Mouse (Mus musculus) adrenal gland, postnatal 25 days (tissue): Measurements from ENCODE around the gene St6galnac4. TPM values are rescaled to one million over a fixed set of nuclear protein-coding genes. Genes with fewer than 3 reads are reported as not detected.
A peak's percentile ranks its signal among the peaks of the same experiment; 100 is the strongest.

Experiments
- DNase-seq: peaks from one replicate; pipeline ENCODE4 v3.0.0; 2021; ENCODE audit warnings: mixed read lengths
- total RNA-seq: library from RNA; stranded (reverse); gene quantifications from 2 replicates; pipeline ENCODE4 v1.2.3, GENCODE M21; 2021

The St6galnac4 gene
- total RNA-seq, 1 experiment from 2014 or later = 8.8 TPM

DNA sequence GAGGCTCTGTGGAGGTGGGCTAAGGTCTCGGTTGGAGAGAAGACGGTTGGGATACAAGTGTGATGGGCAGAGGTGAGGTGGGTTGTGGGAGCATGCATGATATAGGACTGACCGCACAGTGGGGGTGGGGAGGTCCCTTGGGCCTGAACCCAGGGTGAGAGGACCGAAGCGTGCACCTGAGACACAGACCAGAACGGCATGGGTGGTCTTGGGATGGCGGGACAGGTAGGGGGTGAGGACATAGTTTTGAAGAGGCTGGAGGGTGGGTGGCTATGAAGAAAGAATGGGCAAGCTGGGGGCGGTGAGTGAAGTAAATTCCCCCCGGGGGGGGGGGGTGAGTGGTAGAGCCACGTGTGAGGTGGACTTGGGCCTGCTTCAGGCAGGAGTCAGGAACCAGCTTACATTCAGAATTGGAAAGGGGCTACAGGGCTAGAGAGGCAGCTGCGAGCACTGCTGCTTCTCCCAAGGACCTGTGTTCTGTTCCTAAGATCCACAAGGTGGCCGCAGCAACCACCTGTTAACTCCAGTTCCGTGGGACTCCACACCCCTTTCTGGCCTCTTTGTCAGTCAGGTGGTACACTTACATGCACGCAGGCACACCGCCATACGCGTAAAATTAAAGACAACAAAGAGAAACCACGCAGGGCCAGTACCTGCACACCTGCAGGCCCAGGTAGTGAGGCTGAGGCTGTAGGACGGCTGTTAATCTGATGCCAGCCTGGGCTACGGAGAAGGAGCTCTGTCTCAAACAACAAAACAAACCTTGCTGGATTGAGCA is 40.6 kb downstream of the St6galnac4 start:
- no peak for DNase-seq

DNA sequence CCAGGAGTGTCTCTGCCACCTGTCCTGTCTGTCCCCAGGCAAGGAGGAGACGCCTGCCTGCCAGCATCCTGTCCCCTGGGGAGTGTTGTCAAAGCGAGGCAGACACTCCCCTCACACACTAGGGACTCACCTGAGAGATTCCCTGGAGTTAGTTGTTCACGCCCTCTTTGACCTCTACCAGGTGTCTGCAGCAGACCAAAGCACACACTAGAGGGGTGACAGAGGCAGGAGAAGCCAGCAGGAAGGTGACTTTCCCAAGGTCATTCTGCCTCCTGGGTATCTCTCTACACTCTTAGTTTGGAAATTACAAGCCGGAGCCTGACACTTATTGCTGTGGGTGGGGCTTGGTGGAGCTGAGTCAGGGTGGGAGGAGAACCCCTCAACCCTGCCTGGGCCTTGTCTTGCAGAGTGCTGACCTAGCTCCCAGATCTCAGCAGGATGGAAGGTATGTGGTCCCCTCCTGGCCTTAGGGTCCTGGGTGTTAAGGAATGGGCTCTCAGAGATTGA is 41.2 kb downstream of the St6galnac4 start:
- no peak for DNase-seq

DNA sequence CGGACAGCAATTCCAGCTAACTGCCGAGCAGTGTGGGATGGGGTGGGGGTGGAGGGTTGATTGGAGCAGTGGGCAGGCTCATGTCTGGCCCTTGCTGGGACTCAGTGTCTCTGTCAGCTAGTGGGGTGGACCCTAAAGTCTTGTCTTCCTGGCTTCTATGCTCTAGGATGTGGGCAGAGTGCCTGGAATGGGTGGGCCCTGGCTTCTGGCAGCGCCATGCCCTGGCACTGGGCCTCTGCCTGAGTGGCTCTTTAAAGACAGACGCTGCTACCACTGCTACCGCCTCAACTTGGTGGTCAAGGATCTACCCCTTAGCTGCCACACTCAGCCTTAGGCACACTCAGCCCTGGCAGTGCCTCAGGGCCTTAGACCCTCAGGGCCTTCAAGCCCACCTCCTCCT is 41.8 kb downstream of the St6galnac4 start:
- DNase-seq = peak; percentile 67

DNA sequence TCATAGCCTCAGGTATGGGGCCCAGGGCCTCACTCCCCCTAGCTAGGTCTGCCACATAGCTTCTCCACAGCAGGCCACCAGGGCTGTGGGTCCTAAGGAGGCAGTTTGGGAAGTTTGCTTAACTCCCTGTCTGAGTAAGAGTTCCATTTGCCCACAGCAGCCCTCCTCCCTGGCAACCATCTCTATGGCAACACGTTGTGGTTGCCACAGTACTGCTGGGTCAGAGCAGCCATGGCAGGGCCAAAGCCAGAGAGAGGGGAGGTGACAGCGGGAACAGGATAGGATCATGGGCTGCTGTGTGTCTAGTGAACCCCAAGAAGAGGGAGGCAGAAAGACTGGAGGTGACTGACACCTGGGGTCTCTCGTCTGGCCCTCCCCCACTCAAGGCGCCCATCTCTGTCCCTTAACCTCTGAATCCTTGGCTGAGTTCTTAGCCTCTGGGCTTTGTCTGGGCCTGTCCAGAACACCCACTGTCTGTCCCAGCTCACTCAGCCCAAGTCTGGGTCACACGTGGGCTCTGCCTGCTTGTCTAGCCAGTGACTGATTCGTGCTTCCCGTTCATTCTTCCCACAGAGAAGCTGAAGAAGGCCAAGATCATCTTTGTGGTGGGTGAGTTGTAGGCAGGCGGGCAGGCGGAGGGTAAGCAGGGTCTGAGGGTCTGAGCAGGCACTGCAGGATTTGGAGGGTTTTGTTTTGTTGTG is 42.5 kb downstream of the St6galnac4 start:
- peak; percentile 46 for DNase-seq

DNA sequence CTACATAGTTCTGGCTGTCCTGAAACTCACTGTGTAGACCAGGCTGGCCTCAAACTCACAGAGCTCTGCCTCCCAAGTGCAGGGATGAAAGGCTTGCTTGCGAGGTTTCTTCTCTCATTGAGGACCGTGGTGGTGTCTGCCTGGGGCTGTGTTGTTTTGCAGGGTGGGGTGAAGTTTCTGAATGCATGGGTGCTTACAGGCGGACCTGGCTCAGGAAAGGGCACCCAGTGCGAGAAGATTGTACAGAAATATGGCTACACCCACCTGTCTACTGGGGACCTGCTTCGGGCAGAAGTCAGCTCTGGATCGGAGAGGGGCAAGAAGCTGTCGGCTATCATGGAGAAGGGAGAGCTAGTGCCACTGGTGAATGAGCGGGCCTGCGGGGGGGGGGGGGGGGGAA is 43.1 kb downstream of the St6galnac4 start:
- no peak for DNase-seq

DNA sequence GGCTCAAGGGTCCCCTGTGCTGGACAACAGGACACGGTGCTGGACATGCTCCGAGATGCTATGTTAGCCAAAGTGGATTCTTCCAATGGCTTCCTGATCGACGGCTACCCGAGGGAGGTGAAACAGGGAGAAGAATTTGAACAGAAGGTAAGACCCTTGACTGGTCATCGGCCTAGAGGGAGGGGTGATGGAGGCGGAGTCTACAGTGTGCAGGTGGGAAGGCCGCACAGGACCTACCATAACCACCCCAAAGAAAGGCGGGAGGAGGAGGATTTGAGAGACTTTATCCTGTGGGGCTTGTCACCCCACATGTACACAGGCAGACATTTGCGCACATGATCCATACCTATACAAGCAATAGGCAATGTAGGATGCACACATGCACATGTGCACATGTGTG is 44.2 kb downstream of the St6galnac4 start:
- no peak for DNase-seq

DNA sequence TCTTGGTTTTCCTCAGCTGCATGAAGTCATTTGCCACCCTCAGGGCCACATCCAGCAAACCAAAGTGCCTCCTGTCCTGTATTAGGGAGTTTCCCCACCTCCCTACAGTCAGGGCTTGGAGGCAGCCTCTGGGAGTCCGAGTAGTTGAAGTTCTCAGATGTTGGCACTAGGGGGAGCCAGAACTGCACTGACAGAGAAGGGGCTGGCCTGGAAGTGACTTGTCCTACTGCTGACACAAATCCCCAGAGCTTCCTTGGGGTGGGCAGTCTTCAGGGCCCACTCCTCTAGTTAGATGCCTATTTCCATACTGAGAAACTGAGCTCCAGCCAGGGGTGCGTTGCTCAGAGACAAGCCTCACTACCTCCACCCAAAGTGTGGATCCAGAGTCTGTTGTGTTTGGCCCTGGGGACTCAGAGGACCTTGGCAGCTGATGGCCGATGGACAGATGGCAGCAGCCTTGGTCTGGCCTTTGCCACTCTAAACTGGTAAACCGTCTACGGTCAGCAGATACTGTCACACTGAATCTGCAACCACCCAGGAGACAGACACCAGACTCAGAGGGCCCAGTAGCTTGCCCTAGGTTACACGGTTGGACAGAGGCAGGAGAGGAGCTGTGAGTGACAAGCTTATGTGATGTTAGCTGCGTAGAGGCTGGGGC is 45.0 kb downstream of the St6galnac4 start:
- peak; percentile 73 for DNase-seq

DNA sequence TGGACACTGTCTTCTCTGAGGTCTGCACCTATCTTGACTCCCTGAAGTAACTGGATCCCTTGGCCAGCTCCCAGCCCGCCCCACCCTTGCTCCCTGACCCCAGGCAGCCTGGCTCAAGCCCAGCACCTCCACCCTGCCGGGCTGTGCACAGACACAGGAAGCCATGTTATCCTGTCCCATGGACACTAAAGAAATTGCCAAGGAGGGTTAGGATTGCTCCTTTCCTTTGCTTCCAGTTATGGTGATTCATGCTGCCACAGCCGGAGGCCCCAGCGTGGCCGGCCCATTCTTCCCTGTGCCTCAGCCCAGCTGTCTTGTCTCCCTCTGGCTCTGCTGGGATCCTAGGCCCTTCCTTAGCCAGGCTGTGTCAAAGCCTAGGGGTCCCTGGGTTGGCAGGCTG is 46.8 kb downstream of the St6galnac4 start:
- peak; percentile 41 for DNase-seq

DNA sequence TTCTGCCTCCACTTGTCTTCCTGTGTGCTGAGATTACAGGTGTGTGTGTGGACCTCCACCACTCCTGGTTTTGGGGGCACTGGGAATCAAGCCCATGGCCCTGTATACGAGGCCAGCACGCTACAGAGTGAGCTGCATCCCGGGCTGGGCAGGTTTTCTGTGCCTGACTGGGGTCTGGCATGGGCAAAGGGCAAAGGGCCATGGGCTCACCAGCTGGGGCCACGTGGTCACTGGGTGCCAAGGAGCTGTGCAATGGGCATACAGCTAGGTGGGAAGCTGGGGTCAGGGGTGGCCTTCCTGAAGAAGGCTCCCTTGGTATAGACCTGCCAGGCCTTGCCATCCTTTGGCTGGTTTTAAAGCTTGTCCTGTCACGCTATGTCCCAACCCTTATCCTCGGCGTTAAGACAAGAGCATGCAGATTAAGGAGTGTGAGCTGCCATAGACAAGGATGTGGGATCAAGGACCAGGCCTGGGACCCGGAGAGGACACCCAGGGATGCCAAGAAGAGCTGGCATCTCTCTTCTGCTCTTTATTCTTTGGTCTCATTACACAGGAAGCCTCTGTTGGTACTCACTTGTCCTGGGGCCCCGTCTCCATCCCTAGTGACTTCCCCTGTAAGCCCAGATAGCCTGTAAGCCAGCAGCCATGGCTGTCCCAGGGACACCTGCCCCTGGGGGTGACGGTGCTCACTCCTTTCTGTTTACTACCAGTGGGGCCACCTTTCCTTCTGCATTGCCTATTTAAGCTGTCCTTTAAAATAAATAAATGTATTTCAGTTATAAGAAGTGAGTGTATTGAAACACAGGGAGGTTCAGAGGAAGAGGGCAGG is 47.6 kb downstream of the St6galnac4 start:
- no peak for DNase-seq

DNA sequence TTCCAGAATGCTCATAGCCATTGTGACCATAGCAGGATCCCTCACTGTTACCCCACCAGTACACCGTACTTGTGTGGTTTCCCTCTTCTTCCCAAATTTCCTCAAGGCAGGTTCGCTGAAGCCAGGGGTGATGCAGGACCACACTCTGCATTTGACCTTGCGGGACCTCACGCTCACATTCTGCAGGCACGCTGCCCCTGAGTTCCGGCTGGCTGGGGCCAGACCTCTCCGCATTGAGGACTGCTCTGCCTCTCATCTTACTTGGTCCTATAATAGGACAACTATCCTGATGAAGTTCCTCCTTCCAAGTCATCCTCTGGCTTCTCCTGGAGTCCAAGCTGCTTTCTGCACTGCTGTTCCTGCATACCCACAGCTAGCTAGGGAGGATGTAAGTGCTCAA is 49.7 kb downstream of the St6galnac4 start:
- no peak for DNase-seq

DNA sequence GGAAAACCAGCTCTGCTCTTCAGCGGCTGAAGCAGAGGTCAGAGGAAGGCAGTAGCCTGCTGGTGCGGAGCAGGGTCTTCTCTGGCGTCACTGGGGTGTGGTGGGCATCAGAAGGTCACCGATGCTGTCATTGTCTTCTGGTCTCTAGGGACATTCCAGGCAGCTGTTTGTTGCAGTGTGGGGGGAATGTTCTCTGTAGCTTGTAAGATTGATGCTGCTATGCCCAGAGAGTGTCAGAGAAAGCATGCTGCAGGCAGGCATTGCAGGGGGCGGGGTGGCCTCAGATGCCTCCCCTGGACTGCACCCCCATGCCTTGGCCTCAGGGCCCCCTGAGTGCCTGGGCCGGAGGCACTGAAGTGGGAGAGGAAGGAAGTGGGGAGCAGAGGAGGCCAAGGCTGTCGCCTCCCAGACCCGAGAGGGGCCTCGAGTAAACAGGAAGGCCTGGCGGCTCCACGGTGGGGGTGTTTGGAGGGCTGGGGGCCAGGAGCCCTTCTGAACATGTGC is 50.9 kb downstream of the St6galnac4 start:
- peak; percentile 56 for DNase-seq

DNA sequence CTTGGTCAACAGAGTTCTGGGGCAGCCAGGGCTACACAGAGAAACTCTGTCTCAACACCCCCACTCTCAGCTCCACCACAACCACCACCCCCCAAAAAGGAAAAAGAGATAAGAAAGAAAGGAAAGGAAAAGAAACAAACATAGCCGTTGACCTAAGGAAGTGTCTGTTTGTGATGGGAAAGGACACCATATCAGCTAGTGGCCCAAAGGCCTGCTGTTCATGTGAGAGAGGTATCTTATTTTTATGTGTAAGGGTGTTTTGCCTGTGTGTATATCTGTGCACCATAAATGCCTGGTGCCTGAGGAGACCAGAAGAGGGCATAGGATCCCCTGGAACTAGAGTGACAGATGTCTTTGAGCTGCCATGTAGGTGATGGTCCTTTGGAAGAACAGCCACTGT is 52.7 kb downstream of the St6galnac4 start:
- no peak for DNase-seq

DNA sequence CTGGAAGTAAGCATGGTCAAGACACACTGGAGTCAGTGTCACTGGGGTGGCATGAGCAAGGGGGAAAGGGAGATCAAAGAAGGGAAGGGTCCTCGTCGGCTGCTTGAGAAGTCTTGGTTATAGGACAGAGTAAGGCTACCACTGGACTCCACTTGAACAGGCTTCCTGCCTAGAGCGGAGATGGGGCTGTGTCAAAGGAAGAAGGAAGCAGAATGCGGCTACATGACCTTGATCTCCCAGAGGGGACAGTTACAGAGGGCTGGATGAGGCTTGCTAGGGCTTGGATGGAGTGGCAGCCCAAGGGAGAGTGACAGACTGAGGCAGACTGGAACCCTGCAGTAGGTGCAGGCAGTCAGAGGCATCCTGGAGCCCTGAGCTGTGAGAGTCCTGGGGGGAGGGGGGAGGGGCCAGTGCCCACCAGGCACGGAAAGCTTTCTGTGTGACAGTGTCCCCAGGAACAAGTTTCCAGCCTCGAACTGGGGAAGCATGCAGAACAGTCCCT is 53.7 kb downstream of the St6galnac4 start:
- DNase-seq = no peak

DNA sequence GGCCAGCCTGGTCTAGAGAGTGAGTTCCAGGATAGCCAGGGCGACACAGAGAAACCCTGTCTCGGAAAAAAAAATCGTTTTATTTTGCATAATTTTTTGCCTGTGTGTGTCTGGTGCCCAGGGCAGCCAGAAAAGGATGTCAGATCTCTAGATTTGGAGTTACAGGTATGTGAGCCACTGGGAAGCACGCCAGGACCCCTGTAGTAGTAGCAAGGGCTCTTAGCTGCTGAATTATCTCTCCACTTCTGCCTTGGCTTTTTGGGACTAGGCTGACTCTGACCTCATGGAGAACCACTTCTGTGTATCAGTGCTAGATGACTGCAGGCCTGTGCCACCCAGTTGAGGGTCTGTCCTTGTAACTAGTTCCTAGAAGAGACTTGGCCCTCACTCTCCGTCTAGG is 54.9 kb downstream of the St6galnac4 start:
- no peak for DNase-seq

DNA sequence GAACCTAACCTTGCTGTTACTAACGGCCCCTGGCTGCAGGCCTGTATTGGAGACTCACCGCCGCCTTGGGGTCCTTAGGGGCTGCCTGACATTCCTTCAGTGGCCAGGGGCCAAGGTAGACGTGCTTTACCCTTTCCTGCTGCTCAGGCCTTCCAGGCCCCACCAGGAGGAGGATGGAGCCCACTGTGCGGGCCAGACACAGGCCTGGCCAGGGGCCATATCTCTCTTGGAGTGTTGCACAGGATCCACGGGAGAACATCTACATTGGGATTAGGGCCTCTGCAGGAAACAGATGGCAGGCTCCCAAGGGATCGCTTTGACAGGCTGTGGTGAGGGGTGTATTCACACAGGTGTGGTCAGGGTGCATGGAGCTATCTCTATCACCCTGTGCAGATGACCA is 55.9 kb downstream of the St6galnac4 start:
- DNase-seq = no peak

DNA sequence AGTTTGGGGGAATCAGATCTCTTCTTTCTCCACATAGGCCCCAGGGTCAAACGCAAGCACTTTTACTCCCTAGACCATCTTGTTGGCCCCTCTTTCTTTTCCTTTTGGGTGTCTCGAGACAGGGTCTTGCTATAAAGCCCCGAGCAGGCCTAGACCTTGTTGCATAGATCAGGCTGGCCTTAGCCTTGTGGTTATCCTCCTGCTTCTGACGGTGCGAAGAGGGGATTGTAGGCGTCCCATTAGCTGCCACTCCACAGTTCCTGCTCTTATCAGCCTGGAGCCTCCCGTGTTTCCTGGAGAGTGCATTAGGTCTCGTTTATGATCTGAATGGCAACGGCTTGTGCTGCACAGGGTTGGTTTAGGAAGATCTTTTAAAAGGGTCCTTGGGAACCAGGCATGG is 57.2 kb downstream of the St6galnac4 start:
- no peak for DNase-seq

DNA sequence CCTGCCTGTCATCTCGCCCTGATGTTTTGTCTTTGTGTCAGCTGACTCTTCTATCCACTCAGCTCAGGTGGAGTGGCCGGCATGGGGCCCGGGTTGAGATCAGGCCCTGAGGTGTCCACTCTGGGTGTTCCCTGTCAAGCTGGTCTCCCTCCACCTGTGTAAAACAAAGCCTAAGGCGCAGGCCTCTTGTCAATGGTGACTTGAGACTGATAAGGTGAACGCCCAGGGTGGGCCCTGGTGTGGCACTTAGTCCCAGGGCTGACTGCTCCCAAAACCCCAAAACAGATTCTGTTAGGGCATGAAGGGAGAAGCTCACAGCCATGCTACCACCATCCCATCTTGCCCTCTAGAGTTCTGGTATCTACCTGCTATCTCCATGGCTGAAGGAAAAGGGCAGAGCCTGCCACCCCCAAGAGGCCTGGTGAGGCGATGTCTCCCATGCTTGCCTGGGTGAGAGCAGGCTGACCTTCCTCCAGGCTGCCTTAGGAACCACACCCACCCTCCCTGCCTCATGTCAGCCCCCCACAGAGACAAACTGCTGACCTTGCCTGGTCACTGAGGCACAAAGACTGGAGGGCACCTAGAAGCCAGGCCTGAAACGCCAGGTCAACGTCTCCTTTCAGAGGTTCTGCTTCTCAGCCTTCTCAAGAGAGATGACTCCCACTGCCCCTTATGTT is 58.0 kb downstream of the St6galnac4 start:
- no peak for DNase-seq

DNA sequence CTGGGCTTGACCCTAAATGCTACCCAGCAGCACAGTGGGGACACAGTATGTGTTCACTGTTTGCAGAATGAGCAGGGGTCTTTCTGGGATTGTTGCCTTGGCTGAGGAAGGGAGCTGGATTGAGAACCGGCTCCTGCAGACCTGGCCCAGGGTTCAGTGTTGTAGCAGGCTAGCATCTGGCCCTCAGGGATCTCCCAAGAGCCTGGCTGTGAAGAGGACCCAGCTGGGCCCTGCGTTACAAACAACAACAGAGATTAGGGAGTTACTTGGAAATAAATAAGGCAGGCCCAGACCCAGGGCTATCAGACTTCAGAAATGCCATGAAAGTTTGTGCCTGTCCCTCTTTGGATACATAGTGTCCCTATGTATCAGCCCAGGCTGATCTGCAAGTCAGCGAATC is 58.8 kb downstream of the St6galnac4 start:
- DNase-seq = no peak

DNA sequence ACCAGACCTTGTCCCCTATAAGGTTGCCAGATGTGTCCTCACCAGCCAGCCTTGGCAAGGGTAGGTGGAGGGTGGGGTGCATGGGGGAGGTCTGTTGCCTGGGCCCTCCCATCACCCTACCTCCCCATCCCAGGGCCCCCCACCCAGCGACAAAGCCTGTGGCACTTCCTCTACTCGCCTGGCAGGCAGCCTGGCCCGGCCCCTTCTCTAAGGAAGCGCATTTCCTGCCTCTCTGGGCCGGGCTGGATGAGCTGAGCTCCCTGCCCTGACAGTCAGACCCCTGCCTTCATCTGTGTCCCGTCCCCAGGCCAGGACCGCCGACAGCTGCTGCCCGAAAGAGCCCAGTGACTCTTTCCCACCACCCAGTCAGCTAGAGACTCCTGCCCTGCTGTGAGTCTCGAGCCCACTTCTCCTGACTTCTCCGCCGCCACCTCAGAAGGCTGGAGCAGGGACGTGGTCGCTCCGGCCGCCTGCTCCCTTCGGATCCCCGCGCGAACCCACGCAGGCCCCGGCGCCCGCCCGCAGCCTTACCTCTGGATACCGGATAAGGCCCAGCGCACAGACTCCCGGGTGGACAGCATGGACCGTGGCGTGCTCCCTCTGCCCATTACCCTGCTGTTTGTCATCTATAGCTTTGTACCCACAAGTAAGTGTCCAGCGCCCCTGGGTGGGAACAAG is 59.6 kb downstream of the St6galnac4 start, which contains the start of gene Eng:
Eng (plus strand) TSS at position 217 of the 678 bp plus-strand sequence.
- peak; percentile 57 for DNase-seq

DNA sequence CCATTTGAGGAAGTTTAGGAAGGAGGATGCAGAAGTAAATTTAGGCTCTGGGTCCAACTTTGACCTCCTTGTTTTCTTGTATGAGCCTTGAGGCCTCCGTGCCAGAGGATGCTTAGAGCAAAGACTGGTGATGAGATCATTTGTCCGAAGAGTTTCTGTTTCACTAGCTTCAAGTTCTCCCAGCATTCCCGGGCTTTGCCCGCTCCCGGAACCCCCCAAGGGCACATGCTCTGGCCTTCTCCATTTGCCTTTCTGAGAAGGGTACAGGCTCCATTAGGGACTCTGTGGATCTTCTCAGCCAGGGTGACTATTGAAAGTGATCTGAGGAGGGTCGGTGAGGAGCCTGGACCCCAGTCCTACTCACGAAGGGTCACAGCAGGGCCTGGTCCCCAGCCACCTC is 60.5 kb downstream of the St6galnac4 start:
- no peak for DNase-seq
